Mouse (Mus musculus) megakaryocyte, embryonic 14.5 days (primary cell): ENCODE results near the gene Gm6169.

Experiments used
- FLI1 ChIP-seq: IDR thresholded peaks from 2 replicates; pipeline ENCODE4 v1.6.1; 2012; ENCODE audit warnings: low read length, inconsistent platforms, mixed read lengths
- GATA1 ChIP-seq: IDR thresholded peaks from 3 replicates; pipeline ENCODE4 v1.6.1; 2012; ENCODE audit warnings: mixed read lengths, low read length, inconsistent platforms, borderline replicate concordance

DNA sequence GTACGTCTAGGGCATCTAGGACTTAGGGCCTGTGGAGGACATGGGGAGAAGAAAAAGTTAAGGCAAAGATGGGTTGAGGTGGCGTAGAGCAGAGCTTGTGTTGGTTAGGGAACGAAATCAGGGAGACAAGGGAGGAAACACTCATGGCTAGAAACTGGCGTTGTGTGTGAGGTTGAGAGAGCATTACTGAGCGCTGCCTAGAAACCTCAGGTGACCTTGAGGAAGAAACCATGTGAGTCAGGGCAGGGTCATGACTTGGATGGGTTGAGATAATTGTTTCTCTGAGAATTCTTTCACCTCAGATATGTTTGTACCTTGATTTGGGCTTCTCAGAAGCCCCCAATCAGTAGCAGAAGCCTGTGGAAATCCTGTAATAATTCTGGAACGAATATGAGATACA, 11.6 kb downstream of the Gm6169 start:
- TF ChIP-seq GATA1 (no peak), FLI1 (no peak)
